Mouse (Mus musculus) lung, postnatal 14 days (tissue): ENCODE results near the gene Dnase1.
"Not testable (repeated sequence)": the region's sequence is repeated elsewhere in the genome, so short reads cannot be mapped to it uniquely, and the experiment has no call there.

ENCODE experiments used
- DNase-seq: peaks from one replicate; pipeline ENCODE4 v3.0.0; 2021

Gene Dnase1

GRCm38 (mm10) chr16:4036807-4037206 lies at the start of gene Dnase1:
Gene Dnase1 (plus strand): TSS chr16:4036942.
- DNase-seq, result no peak

GRCm38 (mm10) chr16:3988410-3988809 lies 48.3 kb upstream of the Dnase1 start:
- no peak for DNase-seq

GRCm38 (mm10) chr16:4003489-4004398 lies 33.0 kb upstream of the Dnase1 start, which contains the start of gene Slx4:
Gene Slx4 (minus strand): TSS chr16:4003770.
- DNase-seq, result peak; percentile 94

- DNase-seq, result no peak
These were observed 23.7 kb upstream of the Dnase1 start for GRCm38 (mm10) chr16:4012882-4013570.

- DNase-seq, result no peak
These were observed 22.6 kb upstream of the Dnase1 start for GRCm38 (mm10) chr16:4014040-4014668.

- DNase-seq, result not testable (repeated sequence)
These were observed 20.0 kb upstream of the Dnase1 start for GRCm38 (mm10) chr16:4016786-4017185.

GRCm38 (mm10) chr16:4017466-4017865 lies 19.3 kb upstream of the Dnase1 start:
- not testable (repeated sequence) for DNase-seq

- no peak for DNase-seq
These were observed 15.5 kb upstream of the Dnase1 start for GRCm38 (mm10) chr16:4021241-4021640.

GRCm38 (mm10) chr16:4022719-4023118 lies 14.0 kb upstream of the Dnase1 start:
- DNase-seq, result no peak

- DNase-seq, result no peak
These were observed 10.1 kb upstream of the Dnase1 start for GRCm38 (mm10) chr16:4026672-4027071.

GRCm38 (mm10) chr16:4027211-4027610 lies 9.5 kb upstream of the Dnase1 start:
- DNase-seq, result no peak

- no peak for DNase-seq
These were observed 7.3 kb upstream of the Dnase1 start for GRCm38 (mm10) chr16:4029371-4029841.

GRCm38 (mm10) chr16:4030501-4030900 lies 6.2 kb upstream of the Dnase1 start:
- no peak for DNase-seq

- DNase-seq, result no peak
These were observed 5.1 kb upstream of the Dnase1 start for GRCm38 (mm10) chr16:4031441-4032274.

GRCm38 (mm10) chr16:4032341-4032748 lies 4.4 kb upstream of the Dnase1 start:
- DNase-seq, result no peak

GRCm38 (mm10) chr16:4033971-4034370 lies 2.8 kb upstream of the Dnase1 start:
- DNase-seq, result no peak

GRCm38 (mm10) chr16:4034476-4034875 lies 2.3 kb upstream of the Dnase1 start:
- no peak for DNase-seq

- DNase-seq, result no peak
These were observed 1.2 kb upstream of the Dnase1 start for GRCm38 (mm10) chr16:4035575-4035974.

GRCm38 (mm10) chr16:4037690-4038089 lies 948 bp downstream of the Dnase1 start:
- no peak for DNase-seq

GRCm38 (mm10) chr16:4040206-4040605 lies 3.5 kb downstream of the Dnase1 start:
- no peak for DNase-seq

GRCm38 (mm10) chr16:4041646-4042045 lies 4.9 kb downstream of the Dnase1 start:
- no peak for DNase-seq

GRCm38 (mm10) chr16:4044093-4044492 lies 7.4 kb downstream of the Dnase1 start:
- no peak for DNase-seq
